Mouse (Mus musculus): ENCODE measurements around the gene Fam234b. TPM values are rescaled to one million over a fixed set of nuclear protein-coding genes. Genes with fewer than 3 reads are reported as not detected.

Gene Fam234b
- polyA plus RNA-seq, 1 experiment: 6.3 TPM

DNA sequence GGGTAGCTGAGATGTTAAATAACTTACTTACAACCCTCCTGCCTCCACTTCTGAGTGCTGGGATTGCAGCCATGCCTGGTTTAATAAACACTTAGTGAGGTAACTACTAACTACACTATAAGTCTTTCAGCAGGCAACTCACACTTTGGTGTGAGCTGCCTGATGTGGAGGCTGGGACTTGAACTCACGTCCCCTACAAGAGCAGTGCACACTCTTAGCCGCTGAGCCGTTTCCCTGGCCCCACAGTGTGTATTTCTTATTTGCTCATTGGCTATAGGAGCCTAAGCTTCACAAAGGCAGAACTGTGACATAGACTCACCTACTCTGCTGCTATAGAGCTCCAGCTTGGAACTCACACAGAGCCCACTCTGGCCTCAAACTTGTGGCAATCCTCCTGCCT lies 31.5 kb upstream of the Fam234b start:
- no peak overlapping the region for H3K4me3 ChIP-seq
- no peaks in the 10 kb centered on the region for H3K79me2 ChIP-seq (ENCODE audit: control insufficient read depth, insufficient read depth)
- H3K36me3 ChIP-seq (ENCODE audit: control insufficient read depth, insufficient read depth): no peaks in the 10 kb centered on the region
- no peak overlapping the region for H3ac ChIP-seq (ENCODE audit: control insufficient read depth, insufficient read length)
- H3K27me3 ChIP-seq (ENCODE audit: control insufficient read depth, insufficient read depth, insufficient read length): no peaks in the 10 kb centered on the region
- H3K4me2 ChIP-seq (ENCODE audit: low read depth): no peak overlapping the region
- TF ChIP-seq MYOG (IDR thresholded peaks at IDR 0.05; ENCODE audit: control insufficient read depth in 1 of 3, insufficient read depth in 1 of 3, insufficient read length in 2 of 3, low read depth in 2 of 3) (no peak), REST (IDR thresholded peaks at IDR 0.05; ENCODE audit: insufficient read depth, insufficient read length) (no peak), SRF (IDR thresholded peaks at IDR 0.05; ENCODE audit: control insufficient read depth, insufficient read length, low read depth) (no peak), MAX (IDR thresholded peaks at IDR 0.05; ENCODE audit: low read depth) (no peak), MYOD1 (IDR thresholded peaks at IDR 0.05; ENCODE audit: control insufficient read depth in 1 of 3, insufficient read length in 2 of 3, low read depth in 2 of 3) (no peak), E2F4 (IDR thresholded peaks at IDR 0.05; ENCODE audit: insufficient read depth) (no peak), POLR2A (IDR thresholded peaks at IDR 0.05; ENCODE audit: insufficient read length, low read depth) (no peak), TCF3 (IDR thresholded peaks at IDR 0.05; ENCODE audit: insufficient read length, low read depth) (no peak), POLR2AphosphoS2 (IDR thresholded peaks at IDR 0.05; ENCODE audit: insufficient read length, low read depth) (no peak)

DNA sequence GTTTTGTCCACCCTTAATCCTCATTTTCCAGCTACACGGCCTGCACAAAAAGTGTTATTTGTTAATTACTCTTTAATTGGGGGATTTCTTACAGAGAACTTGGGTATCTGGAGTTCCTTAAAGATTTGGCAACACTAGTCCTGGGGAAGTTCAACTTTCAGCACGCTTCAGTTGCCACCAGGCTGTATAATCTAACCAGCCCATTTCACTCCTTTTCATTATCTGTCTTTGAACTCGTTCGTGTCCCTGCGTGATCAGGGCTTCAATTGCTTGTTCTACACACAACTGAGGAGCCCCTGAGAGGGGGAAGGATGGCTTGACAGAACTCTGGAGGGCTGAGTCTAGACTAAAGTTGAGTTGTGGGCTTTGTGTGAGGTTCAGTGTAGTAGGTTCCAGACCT lies 31.1 kb upstream of the Fam234b start:
- H3K36me3 ChIP-seq (ENCODE audit: control insufficient read depth, insufficient read depth): no peaks in the 10 kb centered on the region
- H3ac ChIP-seq (ENCODE audit: control insufficient read depth, insufficient read length): no peak overlapping the region
- peak overlapping the region; percentile 76 for H3K4me2 ChIP-seq (ENCODE audit: low read depth)
- no peaks in the 10 kb centered on the region for H3K27me3 ChIP-seq (ENCODE audit: control insufficient read depth, insufficient read depth, insufficient read length)
- TF ChIP-seq E2F4 (IDR thresholded peaks at IDR 0.05; ENCODE audit: insufficient read depth) (no peak), MYOG (IDR thresholded peaks at IDR 0.05; ENCODE audit: control insufficient read depth in 1 of 3, insufficient read depth in 1 of 3, insufficient read length in 2 of 3, low read depth in 2 of 3) (no peak), USF1 (IDR thresholded peaks at IDR 0.05; ENCODE audit: low read depth) (no peak), CEBPB (IDR thresholded peaks at IDR 0.05; ENCODE audit: insufficient read depth, poor library complexity, severe bottlenecking) (no peak), POLR2AphosphoS2 (IDR thresholded peaks at IDR 0.05; ENCODE audit: insufficient read length, low read depth) (no peak), MYOD1 (IDR thresholded peaks at IDR 0.05; ENCODE audit: control insufficient read depth in 1 of 3, insufficient read length in 2 of 3, low read depth in 2 of 3) (no peak)
- no peak overlapping the region for H3K4me3 ChIP-seq
- no peaks in the 10 kb centered on the region for H3K79me2 ChIP-seq (ENCODE audit: control insufficient read depth, insufficient read depth)

DNA sequence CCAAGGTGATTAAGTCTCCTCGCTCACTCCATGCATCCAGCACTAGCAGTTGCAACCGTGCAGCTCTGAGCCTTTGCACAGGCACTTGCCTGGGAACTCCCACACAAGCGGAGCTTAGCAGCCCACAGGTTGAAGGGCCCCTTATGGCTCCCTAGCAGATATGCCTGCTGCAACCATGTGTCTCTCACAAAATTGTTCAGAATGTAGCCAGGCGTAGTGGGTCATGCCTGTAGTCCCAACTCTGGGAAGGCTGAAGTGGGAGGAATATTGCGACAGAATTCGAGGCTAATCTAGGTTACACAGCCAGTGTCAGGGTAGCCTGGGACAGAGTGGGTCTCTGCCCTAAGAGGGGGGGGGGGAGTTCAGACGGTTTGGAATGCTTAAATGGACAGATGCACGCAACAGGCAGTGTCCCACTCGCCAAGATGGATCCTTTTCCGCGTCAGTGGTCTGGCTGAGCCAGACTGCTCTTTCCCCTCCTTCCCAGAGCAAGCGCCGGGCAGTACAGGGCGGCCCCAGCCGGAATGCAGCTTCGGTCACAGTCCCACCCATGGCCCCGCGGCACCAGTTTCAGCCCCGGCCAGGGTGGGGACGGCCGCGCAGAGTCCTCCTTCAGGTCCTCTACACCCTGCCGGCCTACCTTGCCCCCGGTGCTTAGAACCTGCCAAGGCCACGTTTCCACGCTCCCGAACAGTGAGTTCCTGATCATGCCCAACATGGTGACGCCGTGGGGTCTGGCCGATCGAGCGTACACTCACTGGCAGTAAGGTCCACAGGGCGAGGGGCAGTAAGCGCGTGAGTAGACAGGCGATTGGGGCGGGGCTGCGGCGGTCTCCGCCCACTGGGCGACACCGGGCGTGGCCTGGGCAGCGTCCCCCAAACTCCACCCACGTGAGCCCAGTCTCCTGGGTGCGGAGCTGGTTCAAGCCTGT lies 30.1 kb upstream of the Fam234b start:
- H3ac ChIP-seq (ENCODE audit: control insufficient read depth, insufficient read length): peak overlapping the region; percentile 23
- no peaks in the 10 kb centered on the region for H3K79me2 ChIP-seq (ENCODE audit: control insufficient read depth, insufficient read depth)
- no peak for TF ChIP-seq E2F4 (IDR thresholded peaks at IDR 0.05; ENCODE audit: insufficient read depth)
- TF ChIP-seq MAX (IDR thresholded peaks at IDR 0.05; ENCODE audit: low read depth): no peak
- no peak for TF ChIP-seq REST (IDR thresholded peaks at IDR 0.05; ENCODE audit: insufficient read depth, insufficient read length)
- TF ChIP-seq POLR2AphosphoS2 (IDR thresholded peaks at IDR 0.05; ENCODE audit: insufficient read length, low read depth): peak; percentile 72
- TF ChIP-seq MYOG (IDR thresholded peaks at IDR 0.05; ENCODE audit: control insufficient read depth in 1 of 3, insufficient read depth in 1 of 3, insufficient read length in 2 of 3, low read depth in 2 of 3): peak in 1 of 3 experiments; percentile 2
- peak; percentile 83 for TF ChIP-seq POLR2A (IDR thresholded peaks at IDR 0.05; ENCODE audit: insufficient read length, low read depth)
- TF ChIP-seq TCF3 (IDR thresholded peaks at IDR 0.05; ENCODE audit: insufficient read length, low read depth): no peak
- no peak for TF ChIP-seq SRF (IDR thresholded peaks at IDR 0.05; ENCODE audit: control insufficient read depth, insufficient read length, low read depth)
- no peak for TF ChIP-seq MYOD1 (IDR thresholded peaks at IDR 0.05; ENCODE audit: control insufficient read depth in 1 of 3, insufficient read length in 2 of 3, low read depth in 2 of 3)
- no peak for TF ChIP-seq USF1 (IDR thresholded peaks at IDR 0.05; ENCODE audit: low read depth)
- no peak for TF ChIP-seq TCF12 (IDR thresholded peaks at IDR 0.05; ENCODE audit: insufficient read depth, poor library complexity, severe bottlenecking)
- no peak for TF ChIP-seq CEBPB (IDR thresholded peaks at IDR 0.05; ENCODE audit: insufficient read depth, poor library complexity, severe bottlenecking)
- no peaks in the 10 kb centered on the region for H3K36me3 ChIP-seq (ENCODE audit: control insufficient read depth, insufficient read depth)
- H3K27me3 ChIP-seq (ENCODE audit: control insufficient read depth, insufficient read depth, insufficient read length): no peaks in the 10 kb centered on the region
- H3K4me2 ChIP-seq (ENCODE audit: low read depth): peak overlapping the region; percentile 76
- H3K4me3 ChIP-seq: peak overlapping the region; percentile 34

DNA sequence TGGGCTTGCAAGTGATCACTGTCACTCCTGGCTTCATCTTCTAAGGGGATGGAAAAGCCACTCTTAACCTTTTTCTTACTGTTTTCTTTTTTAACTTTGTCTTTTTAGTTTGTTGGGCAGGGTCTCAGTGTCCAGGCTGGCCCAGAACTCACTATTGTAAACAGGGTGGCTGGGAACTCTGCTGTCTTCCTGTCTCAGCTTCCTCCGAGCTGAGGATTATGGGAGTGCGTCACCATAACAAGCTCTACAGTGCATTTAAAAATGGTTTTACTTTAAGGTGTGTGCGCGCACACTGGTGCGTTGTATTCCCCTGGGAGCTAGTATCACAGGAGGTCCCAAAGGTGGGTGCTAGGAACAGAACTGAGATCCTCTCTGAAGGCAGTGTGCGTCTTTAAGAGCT lies 29.3 kb upstream of the Fam234b start:
- Histone ChIP-seq H3K27me3 (ENCODE audit: control insufficient read depth, insufficient read depth, insufficient read length) (no peaks in the 10 kb centered on the region), H3ac (ENCODE audit: control insufficient read depth, insufficient read length) (no peak overlapping the region), H3K4me2 (ENCODE audit: low read depth) (peak overlapping the region; percentile 76), H3K79me2 (ENCODE audit: control insufficient read depth, insufficient read depth) (no peaks in the 10 kb centered on the region), H3K36me3 (ENCODE audit: control insufficient read depth, insufficient read depth) (no peaks in the 10 kb centered on the region), H3K4me3 (peak overlapping the region; percentile 34)
- TF ChIP-seq TCF12 (IDR thresholded peaks at IDR 0.05; ENCODE audit: insufficient read depth, poor library complexity, severe bottlenecking) (no peak), MYOG (IDR thresholded peaks at IDR 0.05; ENCODE audit: control insufficient read depth in 1 of 3, insufficient read depth in 1 of 3, insufficient read length in 2 of 3, low read depth in 2 of 3) (no peak), POLR2AphosphoS2 (IDR thresholded peaks at IDR 0.05; ENCODE audit: insufficient read length, low read depth) (no peak), MYOD1 (IDR thresholded peaks at IDR 0.05; ENCODE audit: control insufficient read depth in 1 of 3, insufficient read length in 2 of 3, low read depth in 2 of 3) (no peak), E2F4 (IDR thresholded peaks at IDR 0.05; ENCODE audit: insufficient read depth) (no peak), MAX (IDR thresholded peaks at IDR 0.05; ENCODE audit: low read depth) (no peak), TCF3 (IDR thresholded peaks at IDR 0.05; ENCODE audit: insufficient read length, low read depth) (no peak)

Data from myocyte (in vitro differentiated cells).